Mouse (Mus musculus) R1 (cell line): ENCODE measurements around the gene Tenm1.

Experiments
- DNase-seq: peaks from one replicate; pipeline ENCODE4 v3.0.0-alpha.2; 2018; ENCODE audit warnings: low read depth, low spot score

Tenm1 gene

DNA sequence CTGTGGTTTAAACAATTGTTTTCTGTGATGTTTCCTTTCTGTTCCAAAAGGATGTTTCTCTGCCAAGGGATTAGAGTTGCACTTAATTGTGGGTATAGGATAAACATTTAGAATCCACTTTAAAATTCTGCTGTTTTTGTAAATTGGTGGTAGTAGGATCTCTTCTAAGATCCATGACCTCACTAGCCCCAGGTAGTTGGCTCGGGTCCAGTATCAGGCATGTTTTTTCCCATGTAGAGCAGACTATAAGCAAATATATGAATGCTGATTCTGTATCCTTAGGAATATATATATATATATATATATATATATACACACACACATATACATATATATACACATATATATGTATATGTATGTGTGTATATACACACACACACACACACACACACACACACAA, 567.2 kb downstream of the Tenm1 start:
- DNase-seq = no peak

DNA sequence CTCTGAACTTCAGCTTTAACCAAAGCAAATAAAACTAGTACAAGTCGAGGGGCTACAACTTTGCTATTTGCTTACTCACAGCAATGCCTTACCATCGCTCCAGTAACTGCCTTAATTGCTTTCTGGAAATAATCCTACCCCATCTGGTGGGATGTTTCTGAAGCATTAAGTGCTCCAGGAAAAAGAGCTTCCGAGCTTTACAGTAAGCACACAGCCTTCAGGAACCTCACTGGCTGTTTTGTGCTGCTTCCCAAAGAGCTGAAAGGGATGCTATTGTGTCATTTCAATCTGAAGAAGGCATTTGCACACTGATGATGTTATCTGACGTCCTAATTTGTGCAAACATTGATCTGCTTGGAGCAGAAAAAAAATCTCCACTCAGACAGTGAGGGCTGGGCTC, 647.4 kb downstream of the Tenm1 start:
- DNase-seq = no peak

DNA sequence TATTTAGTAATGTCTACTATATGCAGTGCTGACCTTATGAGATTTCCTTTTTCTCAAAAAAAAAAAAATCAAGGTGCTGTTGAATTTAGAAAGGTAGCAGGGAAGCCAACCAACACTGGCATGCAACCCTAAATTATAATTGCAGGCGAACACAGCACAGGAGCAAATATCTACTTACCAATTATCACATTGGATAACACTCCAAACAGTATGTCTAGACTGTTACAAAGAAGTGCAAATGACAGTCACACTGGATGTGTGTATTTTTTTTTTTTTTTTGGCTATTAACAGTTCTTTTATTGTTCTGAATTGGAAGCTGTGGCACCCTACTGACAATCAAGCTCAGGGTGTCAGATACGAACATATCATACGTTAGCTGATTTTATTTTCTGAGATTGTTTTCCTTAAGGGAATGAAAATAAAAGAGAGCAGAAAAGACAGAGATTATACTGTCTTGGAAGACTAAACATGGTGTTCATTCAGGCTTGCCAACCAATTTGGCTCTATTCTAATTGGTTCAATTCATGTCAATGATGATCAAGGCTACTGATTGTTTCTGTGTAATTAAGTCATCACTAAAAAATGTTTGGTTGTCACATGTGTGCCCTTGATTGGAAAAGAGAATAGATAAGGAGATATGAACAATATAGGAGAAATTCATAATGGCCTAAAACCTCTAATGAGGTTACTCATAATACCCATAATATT, 710.7 kb downstream of the Tenm1 start:
- DNase-seq = no peak

DNA sequence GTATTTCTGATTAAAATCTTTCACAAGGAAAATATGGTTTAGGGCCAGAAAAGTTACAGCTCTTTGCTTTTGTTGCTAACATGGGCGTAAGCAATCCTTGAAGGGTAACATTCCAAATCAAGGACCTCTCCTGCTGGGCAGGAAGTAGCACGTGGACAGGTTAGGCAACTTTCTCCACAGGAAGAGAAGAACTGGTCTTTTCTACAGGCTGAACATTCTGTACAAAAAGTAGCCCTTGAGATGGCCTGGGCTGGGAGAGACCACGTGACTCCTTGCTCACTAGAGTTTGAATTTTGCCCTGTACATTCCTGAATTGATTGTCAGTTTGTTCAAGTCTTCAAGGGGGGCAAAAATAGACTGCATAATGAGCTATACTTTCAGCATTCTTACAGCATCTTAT, 728.6 kb downstream of the Tenm1 start:
- peak; percentile 3 for DNase-seq

DNA sequence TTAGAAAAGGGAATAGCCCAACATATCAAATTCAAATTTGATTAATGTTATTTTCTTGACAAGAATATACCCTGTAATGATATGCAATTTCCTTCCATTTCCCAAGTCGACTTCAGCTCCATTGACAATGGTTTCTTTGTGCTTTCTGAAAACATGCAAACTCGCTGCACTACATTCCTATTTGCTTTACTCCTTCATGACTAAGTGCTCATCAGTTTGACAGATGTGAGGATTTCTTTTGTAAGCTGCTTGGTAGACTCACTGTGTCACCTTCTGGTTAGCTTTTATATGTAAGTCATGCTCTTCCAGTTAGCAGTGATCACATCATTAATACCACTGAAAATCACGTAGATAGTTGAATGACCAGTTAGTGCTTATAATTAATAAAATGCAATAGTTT, 781.8 kb downstream of the Tenm1 start:
- DNase-seq = no peak

DNA sequence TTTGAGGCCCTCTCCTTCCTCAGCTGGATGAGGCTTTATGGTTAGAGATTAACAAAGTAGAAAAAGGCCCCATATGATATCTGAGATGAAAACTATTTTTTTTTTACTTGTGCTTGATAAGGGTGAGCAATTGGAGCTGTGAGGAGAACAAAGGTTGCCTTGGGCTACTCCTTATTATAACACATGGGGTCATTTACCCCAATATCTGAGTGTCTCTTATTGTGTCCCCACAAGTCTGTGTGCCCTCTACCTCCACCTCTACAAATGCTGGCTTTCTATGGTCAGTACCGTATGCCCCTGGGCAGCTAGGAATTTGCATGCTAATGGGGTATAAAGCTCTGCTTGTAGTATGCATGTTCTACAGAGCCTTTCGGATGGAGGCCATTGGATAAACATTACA, 848.4 kb downstream of the Tenm1 start:
- no peak for DNase-seq

DNA sequence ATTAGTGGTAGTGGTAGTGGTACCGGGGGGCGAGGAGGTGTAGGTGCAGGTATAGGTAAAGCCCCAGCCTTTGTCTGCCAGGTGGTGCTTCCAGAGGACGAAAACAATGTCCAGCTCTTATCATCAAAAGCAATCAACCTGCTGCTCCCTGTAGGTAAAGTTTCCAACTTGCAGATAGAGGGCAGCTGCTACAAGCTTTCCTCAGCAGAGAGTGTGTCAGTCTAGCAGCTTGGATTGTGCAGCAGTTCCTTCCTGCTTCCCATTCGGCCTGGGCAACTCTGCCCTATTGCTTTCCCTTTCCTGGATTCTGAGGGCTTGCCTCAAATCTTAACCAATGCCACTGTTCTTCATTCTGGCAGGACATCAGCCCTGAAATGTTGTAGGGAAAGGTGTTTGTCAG, 870.2 kb downstream of the Tenm1 start:
- DNase-seq = no peak

DNA sequence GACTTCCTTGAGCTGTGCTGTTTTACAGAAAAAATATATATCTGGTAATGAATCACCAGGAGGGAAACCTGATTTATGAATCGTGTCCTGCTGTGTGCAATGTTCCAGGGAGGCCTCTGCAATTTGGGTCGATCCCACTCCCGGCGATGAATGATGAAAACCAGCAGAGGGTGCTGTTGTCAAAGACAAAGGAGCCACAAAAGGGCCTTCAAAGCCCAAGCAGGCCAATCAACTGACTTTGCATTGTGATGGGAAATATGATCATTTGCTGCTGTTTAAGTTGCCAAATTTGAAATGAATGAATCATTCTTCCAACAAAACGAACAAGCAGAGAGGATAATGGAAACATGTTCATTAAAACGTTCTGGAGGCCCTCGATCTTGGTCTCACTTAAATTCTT, 871.6 kb downstream of the Tenm1 start:
- DNase-seq = peak; percentile 52

DNA sequence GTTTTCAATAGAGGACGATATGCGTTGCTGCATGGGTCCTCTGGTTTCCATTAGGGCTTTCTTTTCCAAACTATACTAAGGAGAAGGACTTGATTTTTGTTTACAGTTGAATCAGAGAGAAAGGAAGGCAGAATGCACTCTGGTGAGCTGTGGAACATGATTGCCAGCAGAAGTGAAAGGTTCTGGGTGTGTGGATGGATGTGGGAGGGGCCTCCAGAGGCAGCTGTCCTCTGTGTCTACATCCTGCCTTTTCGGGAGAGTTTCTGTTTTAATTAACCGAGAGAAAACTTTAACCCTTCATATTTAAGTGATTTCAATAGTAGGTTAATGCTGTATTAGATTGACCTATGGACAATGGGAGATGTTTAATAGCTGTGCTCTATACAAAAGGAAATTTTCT, 880.4 kb downstream of the Tenm1 start:
- DNase-seq = no peak

DNA sequence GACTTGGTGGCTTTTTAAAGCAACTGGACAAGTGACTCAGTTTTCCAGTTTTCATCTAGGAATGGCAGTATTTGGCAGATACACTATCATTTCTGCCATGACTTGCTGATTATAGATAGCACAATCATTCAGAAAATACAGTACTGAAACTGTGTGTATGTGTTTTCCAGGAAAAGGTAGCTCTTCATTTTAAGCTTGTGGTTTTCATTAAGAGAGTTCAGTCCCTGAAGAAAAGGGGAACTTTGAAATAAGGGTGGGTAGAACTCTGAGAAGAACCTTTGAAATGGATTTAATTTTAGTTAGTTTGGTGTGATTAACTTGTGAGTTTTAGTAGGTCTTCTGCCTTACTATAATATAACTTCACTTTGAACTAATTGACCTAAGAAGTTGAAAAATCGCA, 883.9 kb downstream of the Tenm1 start:
- DNase-seq = no peak

DNA sequence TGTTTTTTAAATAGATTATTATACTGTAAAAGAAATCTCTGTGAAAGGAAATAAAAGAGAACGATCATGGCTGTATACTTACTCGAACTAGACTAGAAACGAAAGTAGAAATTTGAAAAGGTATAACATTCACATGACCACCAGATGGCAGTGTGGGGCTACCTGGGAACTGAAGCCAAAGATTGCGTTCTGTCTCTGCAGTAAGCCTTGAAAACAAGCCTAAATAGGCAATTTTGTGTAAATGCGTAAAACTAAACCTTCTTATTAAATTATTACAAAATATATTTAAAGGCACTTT, 888.2 kb downstream of the Tenm1 start:
- peak; percentile 52 for DNase-seq

DNA sequence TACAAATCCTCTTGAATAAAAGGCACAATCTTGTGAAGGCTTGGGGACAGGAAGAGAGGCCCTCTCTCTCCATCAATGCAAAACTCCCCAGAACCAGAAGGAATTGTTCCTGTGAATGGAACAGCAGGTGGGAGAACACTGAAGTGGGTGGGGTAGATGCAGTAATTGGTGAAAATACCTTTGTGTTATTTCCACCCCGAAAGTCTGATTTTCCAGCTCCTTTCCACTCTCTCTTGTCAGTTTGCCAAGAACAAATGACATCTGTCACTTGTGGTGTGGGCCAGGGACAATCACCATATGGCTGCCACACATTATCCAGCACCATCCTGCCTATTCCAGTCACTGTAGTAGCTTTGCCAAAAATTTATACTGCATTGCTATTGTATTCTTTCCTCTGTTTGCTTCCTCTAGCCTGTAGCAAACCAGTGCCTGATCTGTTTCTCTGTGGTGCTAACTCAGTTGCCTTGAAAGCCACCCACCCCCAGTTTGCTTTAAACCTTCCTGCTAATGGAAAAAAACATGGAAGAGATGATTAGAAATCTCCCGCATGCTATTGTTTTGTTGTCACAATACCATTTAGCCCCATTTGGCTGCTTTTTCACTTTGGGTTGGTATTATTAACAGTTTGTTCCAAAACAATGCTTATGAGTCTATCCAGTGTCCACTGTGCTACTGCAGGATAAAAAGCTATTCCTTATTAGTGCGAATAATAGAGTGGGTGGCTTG, 888.7 kb downstream of the Tenm1 start:
- DNase-seq = peak; percentile 38

DNA sequence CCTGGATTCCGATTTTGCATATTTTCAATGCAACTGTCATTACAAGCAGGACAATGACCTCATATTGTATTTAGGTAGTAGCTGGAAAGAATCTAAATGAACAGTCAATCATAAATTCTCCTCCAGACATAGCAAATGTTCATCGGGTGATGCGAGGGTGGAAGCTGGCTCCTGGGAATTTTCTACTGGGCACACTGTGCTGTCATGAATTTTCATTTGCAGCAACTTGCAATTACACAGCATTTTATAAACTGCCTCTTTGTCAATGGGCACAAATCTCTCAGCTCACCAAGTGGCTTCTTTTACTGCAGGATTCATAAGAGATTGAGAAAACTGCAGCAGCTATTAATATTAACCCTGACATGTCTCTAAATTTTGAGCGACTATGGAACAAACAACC, 898.2 kb downstream of the Tenm1 start:
- no peak for DNase-seq

DNA sequence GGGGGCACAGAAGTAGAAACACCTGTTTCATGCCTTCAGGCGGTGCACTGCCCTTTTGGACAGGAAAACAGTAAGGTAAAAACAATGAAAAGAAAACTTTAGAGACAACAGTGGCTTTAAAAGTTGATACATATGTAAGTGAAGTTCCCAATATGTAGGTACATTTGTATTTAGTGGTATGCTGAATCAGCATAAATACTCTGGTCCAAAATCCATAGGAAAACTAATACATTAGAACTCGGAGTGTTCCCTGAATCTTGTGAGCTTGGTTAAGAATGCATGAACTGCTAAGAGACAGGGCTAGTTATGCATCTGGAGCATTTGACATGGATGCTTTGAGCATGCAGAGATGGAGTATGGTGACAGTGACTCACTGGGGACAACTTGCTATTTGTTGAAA, 906.1 kb downstream of the Tenm1 start:
- no peak for DNase-seq

DNA sequence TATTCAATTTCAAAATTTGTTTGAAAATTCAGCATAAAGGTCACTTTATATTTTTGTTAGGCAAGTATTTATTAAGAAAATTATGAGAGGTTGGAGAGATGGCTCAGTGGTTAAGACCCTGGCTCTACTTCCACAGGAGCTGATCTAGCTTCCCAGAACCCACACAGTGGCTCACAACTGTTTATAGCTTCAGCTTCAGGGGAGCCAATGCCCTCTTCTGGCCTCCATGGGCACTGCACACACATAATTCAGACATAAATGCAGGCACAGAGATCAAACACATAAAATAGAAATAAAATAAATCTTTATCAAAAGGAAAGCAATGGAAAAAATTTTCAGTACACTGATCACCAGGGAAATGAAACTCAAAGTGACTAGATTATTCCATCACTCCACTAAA, 916.4 kb downstream of the Tenm1 start:
- peak; percentile 27 for DNase-seq

DNA sequence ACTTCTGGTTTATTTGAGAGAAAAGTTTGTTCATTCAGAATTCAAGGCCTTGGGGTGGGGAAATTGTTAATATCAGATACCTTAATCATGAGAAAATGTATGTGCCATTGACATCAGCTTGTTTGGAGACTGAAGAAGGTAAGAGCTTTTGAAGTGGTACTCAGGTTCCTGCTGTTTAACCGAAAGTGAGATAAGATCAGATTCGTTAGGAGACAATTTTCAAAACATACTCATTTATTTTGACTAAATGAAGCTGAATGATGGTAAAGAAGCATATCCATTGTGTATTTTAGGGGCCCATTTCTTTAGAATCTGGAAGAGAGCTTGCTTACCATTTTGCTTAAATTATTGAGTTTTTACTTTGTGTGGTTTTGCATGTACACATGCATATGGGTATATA, 917.8 kb downstream of the Tenm1 start:
- no peak for DNase-seq

DNA sequence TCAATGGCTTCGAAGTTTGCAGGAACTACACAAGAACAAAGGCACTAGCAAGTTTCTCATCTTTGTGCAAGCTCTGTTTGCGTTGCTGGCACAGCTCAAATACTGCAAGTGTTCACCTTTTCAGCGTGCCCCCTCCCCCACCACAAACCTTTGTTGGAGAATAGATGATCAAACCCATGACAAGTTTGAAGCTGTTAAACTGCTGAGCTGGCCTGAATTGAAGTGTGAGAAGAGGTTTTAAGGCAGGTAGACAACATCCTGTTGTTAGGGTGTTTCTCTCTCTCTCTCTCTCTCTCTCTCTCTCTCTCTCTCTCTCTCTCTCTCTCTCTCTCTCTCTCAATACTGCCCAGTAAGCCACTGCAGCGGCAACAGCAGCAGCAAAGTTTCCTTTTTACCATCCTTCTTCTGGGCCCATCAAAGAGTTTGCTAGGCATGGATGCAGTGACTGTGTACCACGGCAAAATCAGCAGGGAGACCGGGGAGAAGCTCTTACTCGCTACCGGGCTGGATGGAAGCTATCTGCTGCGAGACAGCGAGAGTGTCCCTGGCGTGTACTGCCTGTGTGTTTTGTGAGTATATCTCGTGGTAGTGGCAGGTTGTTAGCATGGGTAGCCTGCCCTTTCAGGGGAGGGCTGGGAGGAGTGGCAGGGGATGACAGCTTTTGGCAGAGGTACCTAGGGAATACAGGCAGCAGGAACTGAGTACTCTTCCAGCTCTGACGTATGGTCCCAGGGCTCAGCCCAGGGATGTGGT, 926.5 kb downstream of the Tenm1 start, which contains the start of gene Sh2d1a:
Gene Sh2d1a (plus strand): TSS at position 163 of the 753 bp plus-strand sequence.
- DNase-seq = peak; percentile 1

DNA sequence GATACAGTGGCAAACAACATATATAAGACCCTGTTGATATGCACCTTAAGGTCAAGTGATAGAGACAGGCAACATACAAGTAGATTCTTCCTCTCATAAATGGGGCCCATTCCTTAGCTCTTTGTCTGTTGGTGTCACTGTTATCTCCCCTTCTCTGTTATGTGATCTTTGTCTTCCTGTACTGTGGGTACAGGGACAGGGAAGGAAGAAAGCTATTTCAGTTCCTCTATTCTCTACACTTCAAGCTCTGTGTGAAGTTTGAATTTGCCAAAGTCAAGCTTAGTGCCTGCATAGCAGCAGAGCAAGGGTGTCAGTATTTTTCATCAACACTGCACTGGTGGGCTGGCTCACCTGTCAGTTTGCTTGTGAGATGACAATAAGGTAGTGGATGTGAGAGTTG, 928.4 kb downstream of the Tenm1 start:
- no peak for DNase-seq

DNA sequence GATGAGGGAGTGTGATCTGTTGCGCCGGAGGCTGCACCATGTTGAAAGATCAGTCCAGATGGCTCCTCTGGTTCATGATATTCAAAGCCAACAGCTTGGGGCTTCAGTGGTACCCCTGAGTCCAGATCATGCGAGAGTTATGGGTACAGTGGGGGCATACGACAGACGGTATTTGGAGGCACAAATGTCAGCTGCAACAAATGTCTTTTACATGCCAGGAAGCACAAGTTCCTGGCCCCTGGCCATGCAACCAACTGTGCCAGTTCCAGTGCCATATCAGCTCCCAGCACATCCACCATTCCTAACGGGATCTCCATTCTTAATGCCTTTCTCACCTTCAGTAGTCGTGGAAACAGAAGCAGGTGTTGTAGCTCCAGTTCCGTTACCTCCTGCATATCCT, 938.6 kb downstream of the Tenm1 start:
- peak; percentile 13 for DNase-seq

DNA sequence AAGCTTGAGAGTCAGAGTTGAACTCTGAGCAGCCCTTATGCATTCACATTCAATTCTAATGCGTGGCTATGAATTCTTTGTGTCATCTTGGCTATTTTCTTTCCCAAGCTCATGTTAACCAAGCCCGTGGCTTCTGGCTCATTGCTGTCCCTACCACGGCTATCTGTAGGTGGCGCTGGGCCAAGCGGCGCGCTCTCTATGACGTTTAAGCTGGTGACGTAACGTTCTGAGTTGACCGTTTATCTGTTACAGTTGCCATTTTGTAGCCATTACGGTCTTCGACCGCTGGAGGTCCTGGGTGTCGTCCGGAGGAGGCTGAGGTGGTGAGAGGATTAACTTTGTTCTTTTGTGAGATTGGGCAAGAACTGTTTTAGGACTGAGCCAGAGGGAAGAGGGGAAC, 939.5 kb downstream of the Tenm1 start, which contains the start of gene Tex13c2:
Gene Tex13c2 (plus strand): TSS at position 246 of the 400 bp plus-strand sequence.
- peak; percentile 79 for DNase-seq
